ENCODE assay signal across 9 mouse cellular contexts in the genomic region with DNA sequence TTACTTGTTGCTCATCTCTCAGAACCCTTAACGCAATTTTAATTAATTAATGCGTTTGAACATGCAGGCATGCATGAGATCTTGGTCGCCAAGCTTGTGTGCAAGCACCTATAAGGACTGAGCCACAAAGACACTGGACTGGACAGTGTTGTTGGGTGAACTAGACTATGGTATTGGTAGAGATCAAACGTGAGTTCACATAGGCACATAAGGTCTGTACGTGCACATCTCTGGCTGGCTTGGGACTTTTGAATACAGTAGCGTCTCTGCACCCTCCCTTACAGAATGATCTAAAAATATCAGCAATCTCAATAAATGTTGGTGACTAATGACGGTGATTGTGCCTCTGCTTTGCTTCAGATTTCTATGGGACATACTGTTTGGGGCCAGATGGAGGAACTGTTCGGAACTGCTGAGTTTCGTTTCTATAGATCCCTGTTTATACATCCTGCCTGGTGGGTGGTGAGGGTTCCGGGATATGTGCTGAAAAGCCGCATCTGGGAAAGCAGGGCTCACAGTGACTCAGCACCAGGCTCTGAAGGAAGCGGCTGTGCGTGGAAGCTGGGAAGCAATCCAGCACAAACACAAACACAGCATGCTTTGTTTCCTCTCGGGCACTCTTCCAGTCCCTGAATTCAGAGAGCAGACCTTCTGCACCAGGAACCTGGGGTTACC. TPM values are rescaled to one million over a fixed set of nuclear protein-coding genes. Genes with fewer than 3 reads are reported as not detected.
DNase-seq lines count a peak whose midpoint lies in the region; ATAC-seq and TF ChIP-seq lines count a peak whose summit lies in the region.
"Had no signal": no experiment of that assay in that cellular context is flagged by ENCODE, and none has a peak within 500 bp of the region (broad histone marks: within the 10 kb centered on the region; RNA-seq: fewer than 3 reads in every experiment).

No protein-coding gene starts in this region.

- peak overlapping the region; percentile 41 for H3K4me2 ChIP-seq in heart, postnatal 0 days (ENCODE audit: low read depth, low read length)
- H3K4me2 ChIP-seq: liver, embryonic 13.5 days had no signal

- ATAC-seq in heart, postnatal 0 days (ENCODE audit: insufficient read depth, low read depth): peak; percentile 88
- ATAC-seq in erythroid progenitor cell, adult 5-6 weeks (replicated peaks; ENCODE audit: low FRiP score, poor library complexity, severe bottlenecking): no peak

- TF ChIP-seq EP300 in heart, postnatal 0 days (IDR thresholded peaks at IDR 0.05; ENCODE audit: low read depth): no peak

- 26% methylated on average over 14 of the region's 14 CpGs for WGBS in heart, postnatal 0 days

- no peaks in the 10 kb centered on the region for H3K36me3 ChIP-seq in heart, postnatal 0 days (replicated peaks; ENCODE audit: control insufficient read depth, insufficient read depth, low read length)
- H3K36me3 ChIP-seq: liver, embryonic 13.5 days had no signal

- H3K4me1 ChIP-seq in heart, postnatal 0 days (ENCODE audit: control insufficient read depth, insufficient read depth): peaks cover 18% of the 10 kb centered on the region
- H3K4me1 ChIP-seq: liver, embryonic 13.5 days had no signal

- H3K27me3 ChIP-seq in heart, postnatal 0 days (ENCODE audit: control insufficient read depth, insufficient read depth, low read length): no peaks in the 10 kb centered on the region
- H3K27me3 ChIP-seq: liver, embryonic 13.5 days had no signal

- 0 out of 2 replicates have a peak overlapping the region, but pooled peaks have one; percentile 12 for H3K27ac ChIP-seq in heart, postnatal 0 days (ENCODE audit: low read depth)
- H3K27ac ChIP-seq: liver, embryonic 13.5 days had no signal

- no peaks in the 10 kb centered on the region for H3K9me3 ChIP-seq in heart, postnatal 0 days (replicated peaks; ENCODE audit: control insufficient read depth, low read length)
- H3K9me3 ChIP-seq: liver, embryonic 13.5 days had no signal

- DNase-seq in ovary, adult 18-20 months (ENCODE audit: low spot score): peak; percentile 33
- DNase-seq in ovary, postnatal 10 days (ENCODE audit: low spot score): no peak
- peak; percentile 92 for DNase-seq in fibroblast of lung, adult 2 months (ENCODE audit: low read depth)
- peak; percentile 73 for DNase-seq in heart, postnatal 0 days (ENCODE audit: low spot score)
- DNase-seq in kidney, postnatal 25 days: peak; percentile 80 to 85
- DNase-seq in liver: peak; percentile 21
- peak; percentile 36 for DNase-seq in neural tube, embryonic 10.5 days (ENCODE audit: extremely low spot score, low spot score)
- DNase-seq: liver, embryonic 13.5 days had no signal

- no peak for TF ChIP-seq CTCF in heart, postnatal 0 days (IDR thresholded peaks at IDR 0.05; ENCODE audit: low read depth)

- H3K9ac ChIP-seq in heart, postnatal 0 days (replicated peaks; ENCODE audit: low read depth, low read length): no peak overlapping the region
- H3K9ac ChIP-seq: liver, embryonic 13.5 days had no signal

- peak overlapping the region; percentile 26 for H3K4me3 ChIP-seq in heart, postnatal 0 days (ENCODE audit: low read depth, low read length)
- H3K4me3 ChIP-seq: liver, embryonic 13.5 days had no signal

RNA-seq across cellular contexts. Expression of gene Erich3, which starts 28.4 kb away (rescaled TPM):
- not detected in 2 replicates for total RNA-seq in heart, postnatal 0 days (2014; rRNA removed; ENCODE audit: low replicate concordance)
- 0.05 and 0.08 TPM in 2 replicates for polyA plus RNA-seq in heart, postnatal 0 days (2015; fragmentation: Nextera tagmentation; extraction: Ambion mirVana)
- total RNA-seq in erythroid progenitor cell, adult 5-6 weeks (2015; ENCODE audit: low replicate concordance): not detected in 2 replicates
- not detected in 2 replicates for total RNA-seq in erythroid progenitor cell, adult 5-6 weeks (2017; ENCODE audit: low replicate concordance)
- polyA plus RNA-seq: liver, embryonic 13.5 days had no signal
